ENCODE assay signal across 8 mouse cellular contexts in genomic region chr2:74907368-74908291, GRCm38 (mm10).
DNase-seq lines count a peak whose midpoint lies in the region; ATAC-seq lines count a peak whose summit lies in the region.

No protein-coding gene starts in this region.

- H3K9ac ChIP-seq in heart, embryonic 12.5 days: no peak overlapping the region
- H3K9ac ChIP-seq in embryonic facial prominence, embryonic 14.5 days (ENCODE audit: low read depth, low read length): no peak overlapping the region

- DNase-seq in heart, adult 11 months: peak; percentile 99
- DNase-seq in embryonic facial prominence, embryonic 14.5 days (ENCODE audit: low spot score): peak; percentile 82
- peak; percentile 62 for DNase-seq in heart, postnatal 4 days
- peak; percentile 51 for DNase-seq in lung, postnatal 14 days
- no peak for DNase-seq in thymus, adult 18-20 months
- no peak for DNase-seq in Muller cell, postnatal 12 days (ENCODE audit: inconsistent ontology term)
- no peak for DNase-seq in frontal cortex, postnatal 25 days (ENCODE audit: low spot score in 2 of 2)

- no peak overlapping the region for H3K4me3 ChIP-seq in heart, embryonic 12.5 days
- H3K4me3 ChIP-seq in embryonic facial prominence, embryonic 14.5 days (ENCODE audit: low read depth, low read length): no peak overlapping the region

- H3K4me2 ChIP-seq in heart, embryonic 12.5 days: no peak overlapping the region
- H3K4me2 ChIP-seq in embryonic facial prominence, embryonic 14.5 days (ENCODE audit: low read depth, low read length): peak overlapping the region; percentile 20

- no peaks in the 10 kb centered on the region for H3K4me1 ChIP-seq in heart, embryonic 12.5 days (replicated peaks)
- H3K4me1 ChIP-seq in embryonic facial prominence, embryonic 14.5 days (ENCODE audit: control insufficient read depth, insufficient read depth, low read length): peaks cover 13% of the 10 kb centered on the region

- no peak for ATAC-seq in heart, embryonic 12.5 days (ENCODE audit: insufficient number of reproducible peaks, low FRiP score)
- no peak for ATAC-seq in embryonic facial prominence, embryonic 14.5 days (ENCODE audit: low read depth)

- WGBS in heart, embryonic 12.5 days: 73% methylated on average over 19 of the region's 19 CpGs
- 53% methylated on average over 19 of the region's 19 CpGs for WGBS in embryonic facial prominence, embryonic 14.5 days

- no peaks in the 10 kb centered on the region for H3K36me3 ChIP-seq in heart, embryonic 12.5 days
- H3K36me3 ChIP-seq in embryonic facial prominence, embryonic 14.5 days (ENCODE audit: control insufficient read depth, insufficient read depth, low read length): no peaks in the 10 kb centered on the region

- H3K27me3 ChIP-seq in heart, embryonic 12.5 days (replicated peaks): no peaks in the 10 kb centered on the region
- no peaks in the 10 kb centered on the region for H3K27me3 ChIP-seq in embryonic facial prominence, embryonic 14.5 days (replicated peaks; ENCODE audit: control insufficient read depth, insufficient read depth, low read length)

- no peaks in the 10 kb centered on the region for H3K9me3 ChIP-seq in heart, embryonic 12.5 days (replicated peaks)
- H3K9me3 ChIP-seq in embryonic facial prominence, embryonic 14.5 days (ENCODE audit: control insufficient read depth, low read length): no peaks in the 10 kb centered on the region

- no peak overlapping the region for H3K27ac ChIP-seq in heart, embryonic 12.5 days (ENCODE audit: poor library complexity, severe bottlenecking)
- H3K27ac ChIP-seq in embryonic facial prominence, embryonic 14.5 days (replicated peaks; ENCODE audit: low read depth, low read length): peak overlapping the region; percentile 39

Comparison
In these comparisons a context has a peak if more than half of its experiments do, and no peak if none do; other contexts are left out.
1. DNase-seq: peak in heart, adult 11 months (single experiment), embryonic facial prominence, embryonic 14.5 days (single experiment), heart, postnatal 4 days (single experiment) and lung, postnatal 14 days (single experiment); none in thymus, adult 18-20 months (0 of 2), Muller cell, postnatal 12 days (single experiment) and frontal cortex, postnatal 25 days (0 of 2).